Mouse (Mus musculus): ENCODE data around the gene Stx1b.

Stx1b gene

DNA sequence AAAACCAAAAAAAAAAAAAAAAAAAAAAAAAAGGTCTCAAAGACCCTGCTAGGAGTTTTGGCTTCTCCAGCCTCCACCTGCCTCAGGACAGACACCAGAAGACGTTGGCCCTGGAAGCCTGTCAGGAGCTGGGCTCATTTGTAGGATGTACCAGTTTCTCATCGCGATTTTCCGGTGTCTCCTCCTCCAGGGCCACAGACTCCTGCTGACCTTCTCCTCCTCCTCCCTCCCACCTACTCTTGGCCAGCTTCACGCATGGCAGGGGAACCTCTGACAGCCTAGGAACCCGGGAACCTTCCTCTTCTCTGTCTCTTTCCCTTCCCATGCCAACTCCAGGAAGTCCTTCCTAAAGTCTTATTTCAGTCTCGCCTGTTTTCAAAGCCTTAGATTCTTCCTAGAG lies 7.3 kb downstream of the Stx1b start:
- no peak for DNase-seq (ENCODE audit: low read depth)

DNA sequence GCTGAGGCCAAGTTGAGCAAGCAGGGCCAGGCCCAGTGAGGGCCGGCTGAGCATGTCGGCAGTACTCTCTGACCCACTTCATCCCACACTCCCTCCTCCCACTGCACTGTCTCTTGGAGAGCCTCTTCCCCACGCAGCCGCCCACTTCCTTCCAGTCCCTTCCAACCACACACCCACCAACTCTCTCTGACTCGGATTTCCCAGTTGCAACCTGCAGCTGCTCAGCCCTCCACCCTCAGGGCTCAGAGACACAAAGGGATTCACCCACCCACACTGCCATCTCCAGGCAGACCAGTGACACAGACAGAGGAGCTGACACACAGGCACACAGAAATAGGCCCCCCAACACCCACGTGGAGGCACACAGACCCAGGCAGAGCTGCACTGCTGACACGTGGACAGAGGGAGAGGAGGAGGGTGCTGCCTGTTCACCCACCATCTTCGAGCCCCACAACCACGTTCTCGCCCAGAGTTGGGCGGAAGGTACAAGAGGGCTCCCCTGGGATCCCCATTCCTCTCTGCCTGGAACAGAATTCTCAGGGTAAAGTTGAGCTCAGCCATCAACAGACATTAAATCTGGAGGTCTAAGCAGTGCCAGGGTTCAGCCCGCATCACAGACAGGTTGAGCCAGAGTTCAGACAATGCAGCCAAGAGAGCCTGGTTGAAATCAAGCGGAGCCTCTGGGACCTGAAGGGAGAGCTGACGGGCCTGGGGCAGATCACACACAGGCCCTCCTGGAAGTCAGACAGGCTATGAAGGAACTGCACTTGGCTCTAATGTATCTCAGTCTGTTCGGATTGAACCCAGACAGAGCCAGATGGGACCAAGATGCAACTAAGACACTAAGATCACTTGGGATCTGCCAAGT lies 8.2 kb downstream of the Stx1b start:
- DNase-seq (ENCODE audit: low read depth): no peak

DNA sequence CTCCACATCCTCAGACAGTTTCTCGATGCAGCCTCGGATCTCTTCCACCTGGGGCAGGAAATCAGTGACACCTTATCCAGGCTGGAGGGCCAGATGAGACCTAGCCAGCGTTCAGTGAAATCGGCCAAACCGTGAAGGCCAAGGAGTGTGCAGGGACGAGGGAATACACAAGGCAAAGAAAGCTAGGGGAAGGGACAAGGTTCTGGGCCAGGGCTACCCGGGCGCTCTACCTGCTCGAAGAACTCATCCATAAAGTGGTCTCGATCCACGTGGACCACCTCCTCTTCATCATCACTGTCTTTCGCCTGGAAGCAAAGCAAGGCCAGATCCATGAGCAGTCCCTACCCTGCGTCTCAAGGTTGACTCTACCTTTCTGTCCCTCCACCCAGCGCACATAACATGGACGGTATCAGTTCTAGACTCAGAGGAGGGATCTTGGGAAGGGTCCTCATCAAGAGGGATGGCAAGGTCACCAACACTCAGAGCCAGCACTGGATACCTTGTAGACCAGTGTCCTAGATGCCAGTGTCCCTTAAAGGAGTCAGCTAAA lies 9.2 kb downstream of the Stx1b start:
- DNase-seq (ENCODE audit: low read depth): no peak

DNA sequence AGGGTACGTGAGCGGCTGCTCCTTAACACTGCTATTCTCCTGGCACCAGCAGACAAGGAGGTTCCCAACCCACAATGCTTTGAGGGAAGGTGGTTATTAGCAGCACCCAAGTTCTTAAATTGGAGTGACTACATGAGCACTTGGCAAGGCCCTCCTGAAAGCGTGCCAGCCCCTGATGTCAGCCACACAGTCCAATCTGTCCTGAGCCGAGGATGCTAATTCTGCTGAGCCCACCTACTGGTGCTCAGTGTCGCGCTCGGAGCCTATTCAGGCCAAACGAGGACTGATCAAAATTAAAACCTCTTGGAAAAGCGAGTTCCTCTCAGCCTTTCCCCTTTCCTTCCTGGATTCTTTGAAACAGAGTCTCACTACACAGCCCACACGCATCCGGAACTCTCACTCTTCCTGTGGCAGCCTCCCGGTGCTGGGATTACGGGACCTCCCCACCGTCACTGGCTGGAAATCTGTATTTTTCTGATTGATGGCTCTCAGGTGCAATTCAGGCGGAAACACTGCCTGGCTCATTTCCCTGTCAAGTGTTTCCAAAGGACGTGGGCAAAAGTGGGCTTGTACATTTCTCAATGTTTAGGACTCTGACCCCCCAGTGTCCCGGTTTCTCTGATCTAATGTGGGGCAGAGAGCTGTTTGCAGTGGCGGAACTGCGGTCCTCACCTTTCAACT lies 10.0 kb downstream of the Stx1b start:
- no peak for DNase-seq (ENCODE audit: low read depth)

DNA sequence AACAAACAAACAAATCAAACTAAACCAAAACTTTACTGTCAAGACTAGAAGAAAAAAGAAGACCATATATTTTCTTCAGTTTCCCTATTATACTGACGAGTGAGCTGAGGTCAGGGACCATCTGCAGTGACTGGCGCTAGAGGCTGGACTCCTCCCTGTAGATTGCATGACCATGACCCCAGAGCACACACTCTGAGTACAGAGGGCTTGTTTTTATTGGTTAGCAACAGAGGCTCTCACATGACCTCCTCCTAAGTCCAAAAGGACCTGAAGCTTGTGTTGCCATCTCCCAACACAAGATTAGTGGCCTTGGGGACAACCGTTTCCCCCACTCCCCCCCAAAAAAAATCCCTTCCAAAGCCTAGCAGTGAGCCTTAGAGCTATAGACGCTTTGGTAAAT lies 10.5 kb downstream of the Stx1b start:
- no peak for DNase-seq (ENCODE audit: low read depth)

DNA sequence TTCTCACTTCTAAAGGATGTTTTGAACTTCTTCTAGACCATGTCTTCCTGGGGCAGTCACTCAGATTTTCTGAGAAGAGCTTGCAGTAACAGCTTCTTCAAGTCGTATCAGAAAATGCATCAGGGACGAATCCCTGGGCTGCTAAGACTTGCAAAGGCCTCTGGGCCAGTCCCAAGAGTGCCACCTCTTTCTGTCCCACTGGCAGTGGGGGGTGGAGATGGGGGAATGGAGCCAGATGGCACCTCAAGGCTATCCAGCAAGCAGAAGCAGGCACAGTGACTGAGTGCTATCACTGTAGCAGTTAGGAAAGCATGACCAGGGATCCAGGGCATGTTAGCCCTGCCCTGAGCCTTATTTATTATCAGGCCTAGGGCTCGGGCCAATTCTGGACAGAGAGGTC lies 12.1 kb downstream of the Stx1b start:
- DNase-seq (ENCODE audit: low read depth): no peak

DNA sequence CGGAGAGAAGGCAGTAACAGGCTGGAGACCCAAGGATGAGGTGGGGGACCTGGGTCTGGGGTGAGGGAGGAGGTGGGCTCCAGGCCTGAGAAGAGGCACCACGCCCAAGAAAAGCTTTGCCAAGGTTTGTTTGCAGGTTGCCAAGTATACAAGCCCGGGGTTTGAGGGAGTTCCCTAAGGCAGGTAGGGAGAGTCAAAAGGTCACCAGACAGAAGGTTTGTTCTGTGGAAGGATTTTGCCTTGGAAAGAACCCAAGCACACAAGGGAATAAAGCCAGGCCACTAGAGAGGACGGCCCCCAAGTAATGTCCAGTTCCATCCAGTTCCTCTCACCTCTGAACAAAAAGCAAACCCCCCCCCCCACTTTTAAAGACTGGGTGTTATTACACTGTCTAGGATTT lies 13.1 kb downstream of the Stx1b start:
- DNase-seq (ENCODE audit: low read depth): no peak

DNA sequence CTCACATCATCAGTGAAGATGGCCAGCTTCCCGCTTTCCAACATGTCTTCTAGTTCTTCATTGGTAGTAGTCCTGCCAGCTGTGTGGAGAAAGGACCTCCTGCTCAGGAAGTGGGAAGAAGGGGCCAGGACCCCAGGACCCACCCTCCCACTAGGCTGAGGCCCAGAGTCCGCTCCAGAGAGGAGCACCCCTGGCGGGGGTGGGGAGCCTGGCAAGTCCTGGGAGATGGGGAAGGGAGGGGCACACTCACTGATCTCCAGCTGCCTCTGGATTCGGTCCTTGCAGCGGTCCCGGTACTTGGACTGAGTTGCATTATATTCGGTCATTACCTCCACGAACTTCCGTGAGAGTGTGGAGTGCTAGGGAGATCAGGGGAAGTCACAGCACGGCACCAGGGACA lies 13.7 kb downstream of the Stx1b start:
- no peak for DNase-seq (ENCODE audit: low read depth)

DNA sequence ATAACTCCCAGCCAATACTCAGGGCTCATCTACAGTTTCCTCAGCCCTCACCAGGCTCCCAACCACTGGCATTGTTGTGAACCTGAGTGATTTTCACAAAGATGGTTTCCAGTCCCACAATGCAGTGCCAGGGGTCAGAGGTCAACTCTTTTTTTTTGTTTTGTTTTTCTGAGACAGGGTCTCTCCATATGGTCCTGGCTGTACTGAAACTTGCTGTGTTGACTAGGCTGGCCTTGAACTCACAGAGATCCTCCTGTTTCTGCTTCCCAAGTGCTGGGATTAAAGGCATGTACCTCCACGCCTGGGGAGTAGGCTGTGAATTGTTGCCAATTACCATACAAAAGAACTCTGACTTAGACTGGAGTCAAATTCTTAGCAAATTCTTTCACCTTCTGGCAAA lies 14.5 kb downstream of the Stx1b start:
- no peak for DNase-seq (ENCODE audit: low read depth)

DNA sequence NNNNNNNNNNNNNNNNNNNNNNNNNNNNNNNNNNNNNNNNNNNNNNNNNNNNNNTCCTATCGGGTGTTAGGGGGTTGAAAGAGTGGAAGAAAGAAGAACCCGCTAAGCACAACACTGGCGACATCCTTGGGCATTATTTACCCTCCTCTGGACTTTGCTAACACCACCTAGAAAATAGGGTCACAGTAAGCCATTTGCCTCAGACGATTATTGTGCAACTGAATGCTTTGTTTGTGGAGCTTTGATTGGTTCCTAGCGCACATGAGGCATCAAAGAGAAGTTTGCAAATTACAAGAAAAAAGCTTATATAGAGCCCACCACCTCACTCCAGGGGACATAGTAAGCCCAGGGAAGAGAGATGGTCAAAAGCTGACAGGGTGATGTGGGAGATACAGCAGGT lies 15.5 kb downstream of the Stx1b start:
- DNase-seq (ENCODE audit: low read depth): no peak

DNA sequence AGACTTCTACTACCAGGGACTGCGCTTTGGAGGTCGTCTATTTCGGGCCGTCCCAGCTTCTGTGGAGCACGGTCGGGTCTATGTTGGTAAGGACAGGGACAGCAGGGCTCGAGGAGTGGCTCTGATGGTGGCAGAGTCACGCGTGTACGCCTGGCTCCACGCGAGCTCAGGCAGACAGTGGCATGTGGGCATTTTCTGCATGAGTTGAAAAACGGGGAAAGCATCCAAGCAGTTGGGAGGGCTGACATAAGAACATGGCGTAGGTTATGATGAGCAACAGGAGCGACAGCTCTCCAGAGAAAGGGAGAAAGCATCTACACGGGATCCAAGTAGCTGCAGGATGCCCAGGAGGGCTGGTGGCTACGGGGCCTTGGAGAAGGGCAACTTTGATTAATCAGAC lies 22.0 kb downstream of the Stx1b start:
- no peak for DNase-seq (ENCODE audit: low read depth)

DNA sequence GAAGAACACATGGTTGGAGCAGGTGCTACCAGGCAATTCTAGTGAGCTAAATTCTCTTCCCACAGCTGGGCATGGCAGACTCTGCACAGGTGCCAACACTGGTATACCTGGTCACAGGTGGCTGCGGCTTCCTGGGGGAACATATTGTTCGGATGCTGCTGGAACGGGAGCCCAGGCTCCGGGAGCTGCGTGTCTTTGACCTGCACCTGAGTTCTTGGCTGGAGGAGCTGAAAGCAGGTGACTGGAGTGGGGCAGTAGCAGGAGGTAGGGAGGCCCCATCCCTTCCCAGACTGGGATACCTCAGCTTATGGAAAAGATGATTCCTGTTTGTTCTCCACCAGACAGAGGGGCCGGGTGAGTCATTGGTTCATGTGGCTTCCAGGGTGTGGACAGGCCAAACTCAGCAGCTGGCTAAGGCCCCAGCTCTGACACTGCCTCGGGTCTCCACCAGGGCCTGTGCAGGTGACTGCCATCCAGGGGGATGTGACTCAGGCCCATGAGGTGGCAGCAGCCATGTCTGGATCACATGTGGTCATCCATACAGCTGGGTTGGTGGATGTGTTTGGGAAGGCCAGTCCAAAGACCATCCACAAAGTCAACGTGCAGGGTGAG lies 23.2 kb downstream of the Stx1b start:
- DNase-seq (ENCODE audit: low read depth): peak; percentile 52

DNA sequence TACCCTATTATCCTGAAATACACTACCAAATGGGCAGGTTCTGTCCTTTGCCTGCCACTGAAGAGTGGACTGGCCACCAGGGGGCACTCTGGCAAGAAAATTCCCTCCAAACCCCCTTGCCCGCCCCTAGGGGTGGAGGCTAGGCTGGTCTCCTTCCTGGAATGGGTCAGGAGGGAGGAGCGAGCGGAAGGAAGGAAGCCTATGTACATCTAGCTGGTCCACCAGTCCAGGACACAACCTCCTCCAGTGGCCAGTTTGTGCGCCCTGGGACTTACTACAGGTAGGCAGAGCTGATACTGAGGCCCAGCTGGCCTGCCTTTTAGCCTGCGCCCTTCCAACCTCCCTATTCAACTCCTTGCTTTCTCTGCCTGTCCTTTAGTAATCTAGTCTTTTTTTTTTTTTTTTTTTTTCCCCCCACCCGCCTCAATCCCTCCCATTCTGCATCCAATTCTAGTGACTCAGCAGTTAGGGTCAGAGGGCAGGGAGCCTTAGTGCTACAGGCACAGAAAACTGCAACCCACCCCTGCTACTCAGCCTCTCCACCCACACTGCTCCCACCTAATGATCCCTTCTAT lies 23.8 kb downstream of the Stx1b start, which contains the start of gene Hsd3b7:
Gene Hsd3b7 (plus strand): TSS at position 170 of the 575 bp plus-strand sequence.
- DNase-seq (ENCODE audit: low read depth): peak; percentile 78

DNA sequence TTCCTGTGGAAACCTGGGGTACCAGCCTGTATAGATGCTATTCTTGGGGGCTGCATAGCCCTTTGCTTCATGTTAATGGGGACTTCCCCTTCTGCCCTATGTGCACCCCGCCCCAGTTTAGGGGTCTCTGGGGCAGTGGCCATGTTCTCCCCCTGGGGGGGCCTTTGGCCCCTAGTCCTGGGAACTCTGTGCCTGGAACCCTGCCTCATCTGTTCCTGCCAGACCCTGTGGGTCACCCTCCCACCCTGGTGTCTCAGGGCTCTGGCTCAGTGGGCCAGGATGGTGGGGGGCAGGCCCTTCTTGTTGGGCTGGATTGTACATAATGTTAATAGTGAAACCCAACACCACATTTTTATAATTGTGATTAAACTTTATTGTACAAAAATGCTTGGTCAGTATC lies 24.6 kb downstream of the Stx1b start:
- no peak for DNase-seq (ENCODE audit: low read depth)

DNA sequence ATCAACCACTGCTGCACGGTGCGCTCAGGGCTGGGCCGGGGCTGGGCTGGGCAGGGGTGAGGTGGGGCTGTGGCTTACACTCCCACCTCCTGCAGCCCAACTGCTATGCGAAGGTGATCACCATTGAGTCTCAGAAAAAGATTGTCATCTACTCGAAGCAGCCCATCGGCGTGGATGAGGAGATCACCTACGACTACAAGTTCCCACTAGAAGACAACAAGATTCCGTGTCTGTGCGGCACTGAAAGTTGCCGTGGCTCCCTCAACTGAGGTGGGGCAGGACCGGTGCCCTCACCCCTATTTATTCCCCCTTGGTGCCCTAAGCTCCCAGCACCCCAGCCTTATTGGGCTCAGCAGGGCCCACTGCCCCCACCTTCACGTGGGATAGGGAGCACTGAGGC lies 25.1 kb downstream of the Stx1b start:
- no peak for DNase-seq (ENCODE audit: low read depth)

DNA sequence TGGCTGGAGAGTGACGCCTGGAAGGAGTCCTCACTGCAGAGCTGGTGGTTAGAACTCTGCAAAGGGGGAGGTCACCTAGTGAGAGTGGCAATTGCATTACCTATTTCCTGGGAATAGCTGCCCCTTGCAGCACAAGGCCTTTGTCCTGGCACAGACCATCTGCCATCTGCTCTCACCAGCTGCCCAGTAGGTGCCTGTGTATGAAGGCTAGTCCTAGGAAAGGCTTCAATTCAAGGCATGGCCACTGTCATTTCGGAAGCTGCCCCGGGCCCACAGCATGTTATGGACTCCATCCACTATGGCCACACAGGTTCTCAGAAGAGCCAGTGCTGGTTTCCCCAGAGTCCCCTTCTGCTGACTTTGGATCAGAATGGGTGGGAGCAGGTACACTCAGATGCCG lies 25.8 kb downstream of the Stx1b start:
- no peak for DNase-seq (ENCODE audit: low read depth)

DNA sequence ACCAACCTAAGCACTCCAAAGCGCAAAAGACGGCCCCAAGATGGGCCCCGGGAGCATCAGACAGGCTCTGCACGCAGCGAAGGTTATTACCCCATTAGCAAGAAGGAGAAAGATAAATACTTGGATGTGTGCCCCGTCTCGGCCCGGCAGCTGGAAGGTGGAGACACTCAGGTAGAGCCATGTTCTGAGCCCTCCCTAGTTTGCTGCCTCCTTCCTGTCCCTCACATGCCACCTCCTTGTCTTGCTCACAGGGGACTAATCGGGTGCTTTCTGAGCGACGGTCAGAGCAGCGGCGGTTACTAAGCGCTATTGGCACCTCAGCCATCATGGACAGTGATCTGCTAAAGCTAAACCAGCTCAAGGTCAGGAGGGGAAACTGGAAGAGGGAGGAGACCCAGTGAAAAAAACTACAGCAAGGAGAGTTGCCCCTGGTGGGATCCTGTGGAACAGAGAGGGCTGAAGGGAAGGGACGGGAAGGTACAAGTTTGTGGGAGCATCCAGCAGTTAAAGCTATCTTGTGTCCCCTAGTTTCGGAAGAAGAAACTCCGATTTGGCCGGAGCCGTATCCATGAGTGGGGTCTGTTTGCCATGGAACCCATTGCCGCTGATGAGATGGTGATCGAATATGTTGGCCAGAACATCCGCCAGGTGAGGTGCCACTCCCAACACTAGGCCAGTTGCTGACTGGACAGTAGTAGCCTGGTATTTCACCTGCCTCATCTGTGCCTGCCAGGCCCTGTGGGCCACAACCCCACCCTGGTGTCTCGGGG lies 27.1 kb downstream of the Stx1b start:
- no peak for DNase-seq (ENCODE audit: low read depth)

DNA sequence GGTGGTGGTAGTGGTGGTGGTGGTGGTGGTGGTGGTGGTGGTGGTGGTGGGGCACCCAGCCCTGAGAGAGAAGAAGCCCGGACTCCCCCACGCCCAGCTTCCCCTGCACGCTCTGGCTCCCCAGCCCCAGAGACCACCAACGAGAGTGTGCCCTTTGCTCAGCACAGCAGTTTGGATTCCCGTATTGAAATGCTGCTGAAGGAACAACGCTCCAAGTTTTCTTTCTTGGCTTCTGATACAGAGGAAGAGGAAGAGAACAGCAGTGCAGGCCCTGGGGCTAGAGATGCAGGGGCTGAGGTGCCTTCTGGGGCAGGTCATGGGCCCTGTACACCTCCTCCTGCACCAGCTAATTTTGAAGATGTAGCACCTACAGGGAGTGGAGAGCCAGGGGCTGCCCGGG lies 39.0 kb downstream of the Stx1b start, which contains the start of gene Gm49388:
Gene Gm49388 (plus strand): TSS at position 301 of the 400 bp plus-strand sequence.
- no peak for DNase-seq (ENCODE audit: low read depth)

DNA sequence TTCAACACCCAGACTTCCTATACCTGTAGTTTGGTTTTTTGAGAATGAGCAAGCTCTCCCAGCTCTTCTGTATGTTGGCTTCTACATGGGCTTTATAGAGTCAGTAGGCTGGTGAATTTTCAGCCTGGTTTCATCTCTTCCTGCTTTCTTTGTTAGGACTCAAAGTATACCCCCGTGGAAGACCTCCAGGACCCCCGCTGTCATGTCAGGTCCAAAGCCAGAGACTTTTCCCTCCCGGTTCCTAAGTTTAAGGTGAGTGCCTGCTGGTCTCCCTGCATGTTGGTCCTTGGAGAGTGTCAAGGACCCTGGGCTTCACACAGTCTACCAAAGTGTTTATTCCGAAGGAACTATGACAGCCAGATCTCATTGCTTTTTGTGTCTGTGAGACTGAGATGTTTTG lies 46.0 kb downstream of the Stx1b start:
- no peak for DNase-seq (ENCODE audit: low read depth)

DNA sequence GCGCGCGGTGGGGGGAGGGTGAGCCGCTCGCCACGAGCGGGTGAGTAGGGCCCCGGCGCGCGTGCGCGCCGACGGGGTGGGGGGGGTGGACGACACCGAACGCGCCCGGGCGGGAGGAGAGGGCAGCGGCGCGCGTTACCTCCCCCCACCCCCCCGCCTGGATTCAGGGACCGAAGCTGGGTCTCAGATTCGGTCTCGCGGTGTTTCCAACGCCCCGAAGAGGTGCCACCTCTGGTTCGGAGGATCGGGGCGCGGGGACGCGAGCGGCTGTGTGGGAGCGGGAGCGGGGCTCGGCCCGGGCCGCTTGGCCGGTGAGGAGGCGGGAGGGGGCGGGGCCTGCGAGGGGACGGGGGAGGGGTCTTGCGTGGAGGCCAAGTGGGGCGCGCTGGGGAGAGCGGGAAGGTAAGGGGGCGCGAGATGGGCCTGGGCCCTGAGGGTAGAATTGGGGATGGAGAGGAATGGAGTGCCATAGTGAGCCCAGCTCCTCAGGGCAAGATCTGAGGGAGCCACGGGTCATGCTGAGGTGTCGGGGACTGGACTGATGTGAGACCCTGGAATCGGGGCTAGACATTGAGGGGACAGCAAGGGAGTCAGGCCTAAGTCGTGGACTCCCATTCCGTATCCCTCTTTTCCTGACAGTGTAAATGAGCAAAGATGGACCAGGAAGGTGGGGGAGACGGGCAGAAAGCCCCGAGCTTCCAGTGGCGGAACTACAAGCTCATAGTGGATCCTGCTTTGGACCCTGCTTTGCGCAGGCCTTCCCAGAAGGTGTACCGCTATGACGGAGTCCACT lies 46.7 kb downstream of the Stx1b start:
- no peak for DNase-seq (ENCODE audit: low read depth)

Measured in fibroblast of lung, adult 2 months (primary cell).